Mouse (Mus musculus): ENCODE measurements around the gene Setd6. TPM values are rescaled to one million over a fixed set of nuclear protein-coding genes. Genes with fewer than 3 reads are reported as not detected.

The Setd6 gene
- 13.8 and 14.6 TPM in 2 replicates for polyA plus RNA-seq (2015; fragmentation: Nextera tagmentation; extraction: Ambion mirVana)

GRCm38 (mm10) chr8:95715676-95716531, at the start of gene Setd6:
Gene Setd6 (plus strand): TSS chr8:95715881.

GRCm38 (mm10) chr8:95676631-95677030, 39.0 kb upstream of the Setd6 start, which contains the start of gene Ndrg4:
Gene Ndrg4 (plus strand): TSS chr8:95676980.

Other genes starting within 250 kb of the Setd6 start
- 9.6 and 10.1 TPM in 2 replicates for gene Csnk2a2, start 225.8 kb upstream of the Setd6 start, polyA plus RNA-seq (2015; fragmentation: Nextera tagmentation; extraction: Ambion mirVana)
- 0.10 TPM in 1 of 2 replicates, not detected in the other for gene Ccdc113, start 181.8 kb upstream of the Setd6 start, polyA plus RNA-seq (2015; fragmentation: Nextera tagmentation; extraction: Ambion mirVana)
- not detected in 2 replicates for gene Prss54, start 139.5 kb upstream of the Setd6 start, polyA plus RNA-seq (2015; fragmentation: Nextera tagmentation; extraction: Ambion mirVana)
- 13.7 and 14.1 TPM in 2 replicates for gene Gins3, start 82.4 kb upstream of the Setd6 start, polyA plus RNA-seq (2015; fragmentation: Nextera tagmentation; extraction: Ambion mirVana)
- 2.0 and 2.1 TPM in 2 replicates for gene Ndrg4, start 38.9 kb upstream of the Setd6 start, polyA plus RNA-seq (2015; fragmentation: Nextera tagmentation; extraction: Ambion mirVana)
- gene Cnot1, start 91.6 kb downstream of the Setd6 start, polyA plus RNA-seq (2015; fragmentation: Nextera tagmentation; extraction: Ambion mirVana): 23.9 and 24.3 TPM in 2 replicates
- gene Sap18b, start 109.5 kb downstream of the Setd6 start, polyA plus RNA-seq (2015; fragmentation: Nextera tagmentation; extraction: Ambion mirVana): 309 and 352 TPM in 2 replicates
- 4.8 and 5.7 TPM in 2 replicates for gene Slc38a7, start 137.7 kb downstream of the Setd6 start, polyA plus RNA-seq (2015; fragmentation: Nextera tagmentation; extraction: Ambion mirVana)
- gene Got2, start 172.7 kb downstream of the Setd6 start, polyA plus RNA-seq (2015; fragmentation: Nextera tagmentation; extraction: Ambion mirVana): 78.0 and 78.7 TPM in 2 replicates